Mouse (Mus musculus) gonadal fat pad, adult 2 months (tissue): ENCODE results near the gene 2310007B03Rik. TPM values are rescaled to one million over a fixed set of nuclear protein-coding genes. Genes with fewer than 3 reads are reported as not detected.
A peak's percentile ranks its signal among the peaks of the same experiment; 100 is the strongest.
"Not testable (repeated sequence)": the region's sequence is repeated elsewhere in the genome, so short reads cannot be mapped to it uniquely, and the experiment has no call there.

Source experiments
- DNase-seq: peaks from one replicate; pipeline ENCODE4 v3.0.0-alpha.2; 2012; ENCODE audit warnings: low read depth
- polyA plus RNA-seq: library from polyadenylated mRNA; depleted of rRNA; stranded (reverse); fragments of >200 nt; gene quantifications from 2 replicates; pipeline ENCODE4 v1.2.3, GENCODE M21; 2012; rRNA removed

2310007B03Rik gene
- 1.6 and 1.7 TPM in 2 replicates for polyA plus RNA-seq

DNA sequence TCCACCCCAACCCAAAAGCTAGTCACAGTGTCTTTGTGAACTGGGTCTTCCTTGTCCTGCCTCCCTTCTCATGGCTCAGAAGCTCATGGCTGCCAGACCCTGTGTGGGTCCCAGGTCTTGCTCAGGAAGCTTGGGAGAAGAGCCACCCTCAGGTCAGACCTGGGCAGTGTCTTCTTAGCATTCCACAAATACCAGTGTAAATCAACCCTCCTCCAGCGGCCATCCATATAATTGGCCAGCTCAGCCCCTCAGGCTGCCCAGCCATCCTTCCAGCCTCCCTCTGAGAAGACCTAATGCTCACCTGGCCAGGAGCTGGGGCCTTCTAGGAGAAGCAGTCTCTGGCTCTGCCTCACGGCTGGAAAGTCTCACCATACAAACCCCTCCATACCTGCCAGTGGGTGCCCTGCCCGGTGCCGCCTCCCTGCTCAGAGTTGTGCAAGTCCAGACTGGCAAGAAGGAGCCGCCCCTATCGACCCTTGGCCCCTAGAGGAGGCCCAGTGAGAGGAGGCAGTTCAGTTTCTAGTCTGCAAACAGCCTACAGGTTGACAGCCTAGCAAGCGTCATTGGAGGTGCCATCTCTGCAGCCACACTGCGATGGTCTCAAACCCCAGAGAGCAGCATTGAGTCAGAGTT is at the start of gene 2310007B03Rik:
TSS of gene 2310007B03Rik (minus strand) at position 448 of the 633 bp plus-strand sequence.
- no peak for DNase-seq

DNA sequence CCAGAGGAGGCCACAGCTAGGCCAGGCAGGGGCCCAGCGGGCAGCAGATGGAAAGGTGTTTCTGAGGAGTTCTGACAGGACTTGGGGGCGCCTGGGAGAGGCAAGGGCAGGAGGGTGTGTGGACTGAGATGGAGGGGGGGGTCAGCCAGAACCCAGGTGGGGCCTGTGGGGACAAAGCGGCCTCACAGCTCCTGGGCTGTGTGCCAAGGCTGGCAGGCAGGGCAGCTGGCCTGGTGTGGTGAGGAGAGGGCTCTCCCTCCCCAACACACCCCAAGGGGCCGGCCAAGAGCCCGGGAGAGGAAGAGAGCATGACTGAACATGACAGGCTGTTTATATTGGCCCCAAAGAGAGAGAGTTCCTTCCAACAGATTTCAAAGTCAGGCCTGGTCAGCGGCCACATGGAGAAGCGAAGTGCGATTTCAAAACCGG is 49.5 kb upstream of the 2310007B03Rik start:
- DNase-seq, result peak; percentile 64

DNA sequence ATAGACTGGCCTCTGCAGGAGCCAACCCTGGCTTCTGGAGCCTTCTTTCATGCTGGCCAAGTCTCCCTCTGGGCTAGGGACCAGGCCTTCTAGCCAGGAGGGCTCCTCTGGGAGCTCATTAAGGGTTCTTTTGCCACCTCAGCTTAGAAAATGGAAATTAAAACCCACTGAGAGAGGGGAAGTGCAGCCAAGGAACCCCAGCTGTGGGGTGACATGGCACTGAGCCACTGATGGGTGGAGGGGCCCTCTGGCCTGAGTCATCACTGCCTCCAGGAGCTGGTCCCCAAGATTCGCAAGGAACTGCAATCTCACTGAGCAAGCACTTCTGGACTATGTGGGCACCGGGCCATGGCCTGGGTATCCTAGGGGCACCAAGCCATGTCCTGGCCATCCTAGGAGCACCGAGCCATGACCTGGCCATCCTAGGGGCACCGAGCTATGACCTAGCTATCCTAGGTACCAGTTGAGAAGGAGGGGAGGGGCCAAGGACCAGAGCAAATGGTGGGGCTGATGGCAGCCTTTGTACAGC is 46.9 kb upstream of the 2310007B03Rik start:
- DNase-seq, result no peak

- no peak for DNase-seq
These were observed 45.7 kb upstream of the 2310007B03Rik start for GRCm38 (mm10) chr1:93206277-93206970.

DNA sequence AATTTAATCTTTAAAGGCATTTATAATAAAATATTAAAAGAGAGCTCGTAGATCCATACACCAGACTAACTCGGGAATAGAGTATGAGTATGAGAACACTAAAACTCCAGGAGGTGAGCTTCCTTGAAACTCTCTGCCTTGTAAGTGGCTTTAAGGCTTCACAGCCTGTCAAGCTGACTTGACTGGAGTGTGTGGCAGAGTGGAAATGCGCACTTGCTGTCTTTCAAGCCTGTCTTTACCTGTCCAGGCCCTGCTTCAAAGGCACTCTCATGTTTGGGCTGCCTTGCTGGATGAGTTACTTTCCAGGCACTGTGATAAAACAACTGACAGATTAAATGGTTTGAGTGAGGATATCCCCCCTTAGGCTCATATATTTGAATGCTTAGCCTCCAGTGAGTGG is 37.2 kb upstream of the 2310007B03Rik start:
- no peak for DNase-seq

DNA sequence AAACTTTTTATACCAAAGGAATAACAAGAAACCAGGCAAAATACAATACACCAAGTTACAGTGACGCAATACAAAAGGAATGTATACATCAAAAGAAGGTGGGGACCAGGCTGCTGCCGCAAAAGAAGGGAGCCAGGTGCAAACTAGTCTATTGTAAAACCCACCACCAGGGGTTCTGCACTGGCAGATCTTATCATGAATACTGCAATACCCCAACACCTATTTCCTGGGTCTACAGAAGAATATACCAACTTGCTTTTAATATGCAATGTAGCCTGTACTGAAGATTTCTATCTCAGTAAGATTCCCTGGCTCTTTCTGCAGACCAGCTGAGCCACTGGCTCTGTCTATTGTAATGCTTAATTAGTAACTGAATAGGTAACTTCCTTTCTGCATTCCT is 36.7 kb upstream of the 2310007B03Rik start:
- not testable (repeated sequence) for DNase-seq

DNA sequence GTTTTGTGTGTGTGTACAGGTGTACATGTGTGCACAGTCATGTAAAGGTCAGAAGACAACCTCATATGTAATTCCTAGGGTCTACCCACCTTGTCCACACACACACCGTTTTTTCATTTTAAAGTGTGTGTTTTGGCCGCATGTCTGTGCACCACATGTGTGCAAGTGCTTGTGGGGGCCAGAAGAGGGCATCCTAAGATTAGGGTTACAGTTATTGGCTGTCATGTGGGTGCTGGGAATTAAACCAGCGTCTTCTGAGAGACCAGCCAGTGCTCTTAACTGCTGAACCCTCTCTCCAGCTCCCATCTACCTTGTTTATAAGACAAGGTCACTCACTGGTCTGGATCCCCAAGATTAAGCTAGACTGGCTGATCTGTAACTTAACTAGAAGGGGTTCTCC is 34.2 kb upstream of the 2310007B03Rik start:
- DNase-seq, result no peak

GRCm38 (mm10) chr1:93190726-93191305 is 30.1 kb upstream of the 2310007B03Rik start:
- DNase-seq, result no peak

DNA sequence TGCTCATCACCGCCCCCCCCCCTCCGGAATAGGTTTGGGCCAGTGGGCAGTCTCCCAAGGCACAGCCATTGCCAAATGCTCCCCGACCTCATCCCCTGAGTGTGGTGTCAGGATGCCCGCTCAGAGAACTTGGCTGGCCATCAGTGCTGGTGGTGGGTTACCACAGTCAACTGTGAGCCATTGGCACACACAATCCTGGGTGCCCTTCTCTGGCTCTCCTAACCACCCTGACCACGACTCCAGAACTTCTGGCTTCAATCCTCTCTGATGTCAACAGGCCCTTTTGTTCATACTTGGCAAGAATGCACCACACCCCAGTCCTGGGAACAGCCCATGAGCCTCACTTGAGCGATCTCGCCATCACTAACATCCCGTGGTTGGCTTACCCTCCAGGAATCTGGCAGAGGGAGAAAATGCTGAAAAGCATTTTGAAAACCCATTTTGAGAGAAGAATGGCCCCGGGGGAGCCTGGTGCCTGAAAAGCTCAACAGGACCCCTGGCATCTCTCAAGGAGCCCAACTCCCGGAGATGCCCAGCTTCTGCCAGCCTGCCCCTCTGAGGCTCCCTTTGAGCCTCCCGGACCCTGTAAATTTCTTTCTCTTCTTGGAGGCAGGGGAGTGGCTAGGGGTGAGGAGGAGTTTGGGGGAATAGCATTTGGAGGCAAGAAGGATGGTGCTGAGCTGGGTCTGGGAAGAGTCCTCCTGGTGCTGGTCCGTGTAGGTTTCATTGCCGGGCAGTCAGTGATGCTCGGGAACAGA is 23.5 kb upstream of the 2310007B03Rik start:
- DNase-seq, result no peak

DNA sequence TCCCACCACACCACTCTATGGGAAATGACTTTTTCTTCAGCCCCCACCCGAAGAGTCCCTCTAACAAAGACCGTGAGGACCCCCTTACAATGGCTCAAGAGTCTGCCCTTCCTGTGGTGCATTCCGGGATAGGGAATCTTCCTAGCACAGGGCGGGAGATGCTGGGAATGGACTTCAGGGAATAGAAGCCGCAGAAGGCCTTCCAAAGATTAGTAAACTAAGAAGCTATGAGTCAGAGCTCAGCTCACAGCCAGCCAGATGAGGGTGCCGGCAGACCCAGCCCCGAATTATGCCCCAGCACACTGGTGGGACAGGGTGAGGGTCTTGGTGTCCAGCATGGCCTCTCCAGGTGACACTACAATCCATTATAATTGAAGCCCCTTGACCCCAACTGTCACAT is 21.5 kb upstream of the 2310007B03Rik start:
- no peak for DNase-seq

DNA sequence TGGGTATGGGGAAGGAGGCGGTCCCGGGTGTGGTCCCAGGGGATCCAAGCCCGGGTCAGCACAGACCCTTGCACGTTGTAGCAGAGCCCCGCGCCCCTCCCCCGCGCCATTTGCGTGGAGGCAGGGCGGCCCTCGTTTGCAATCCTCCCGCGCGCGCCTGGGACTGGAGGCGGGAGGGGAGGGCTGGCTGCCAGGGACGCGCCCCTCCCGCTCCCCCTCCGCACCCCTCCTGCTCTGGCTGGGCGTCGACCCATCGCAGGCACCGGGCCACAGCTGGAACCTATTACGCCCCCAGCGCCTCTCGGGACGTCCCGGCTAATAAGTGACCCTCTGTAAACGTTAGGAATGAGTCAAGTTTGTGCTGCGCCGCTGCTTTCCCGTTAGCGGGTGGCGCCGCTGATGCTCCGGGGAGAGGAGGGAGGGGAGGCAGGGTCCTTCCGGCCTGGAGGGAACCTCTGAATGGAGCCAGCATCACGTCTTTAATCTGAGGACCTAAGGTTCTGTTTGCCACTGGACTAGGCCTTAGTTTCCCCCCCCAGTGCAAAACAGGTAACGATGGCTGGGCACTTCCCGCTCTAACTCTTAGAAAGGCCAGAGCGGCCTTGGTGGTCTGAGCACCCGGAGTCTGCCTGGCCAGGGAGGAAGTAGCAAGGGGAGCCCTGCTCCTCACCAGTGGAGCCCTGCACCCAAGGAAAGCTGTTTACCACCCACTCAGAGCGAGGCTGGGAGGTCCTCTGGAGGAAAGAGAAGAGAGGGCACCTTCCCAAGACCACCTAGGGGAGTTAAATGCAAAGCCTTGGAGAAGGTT is 16.0 kb upstream of the 2310007B03Rik start:
- no peak for DNase-seq

- DNase-seq, result no peak
These were observed 15.1 kb upstream of the 2310007B03Rik start for GRCm38 (mm10) chr1:93175849-93176248.

DNA sequence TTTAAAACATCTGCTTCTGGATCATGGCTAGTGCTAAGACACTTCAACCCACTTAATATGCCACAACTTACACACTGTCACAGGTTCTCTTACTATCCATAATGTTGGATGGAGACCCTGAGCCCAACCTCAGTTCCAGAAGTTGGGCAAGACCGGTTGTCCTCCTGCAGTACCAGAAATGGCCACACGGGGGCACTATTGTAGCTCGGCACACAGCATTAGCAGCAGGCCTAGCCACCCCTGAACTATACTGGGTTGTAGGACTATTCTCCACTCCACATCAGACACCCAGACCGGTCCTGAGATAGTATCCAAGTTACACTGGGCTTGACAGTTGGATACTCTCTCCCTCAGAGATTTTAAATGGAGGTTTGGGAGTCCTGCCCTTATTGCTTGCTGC is 13.7 kb upstream of the 2310007B03Rik start:
- DNase-seq, result peak; percentile 12

- DNase-seq, result no peak
These were observed 12.9 kb upstream of the 2310007B03Rik start for GRCm38 (mm10) chr1:93173665-93174064.

GRCm38 (mm10) chr1:93168295-93168775 is 7.6 kb upstream of the 2310007B03Rik start, which contains the start of gene Crocc2:
Gene Crocc2 (plus strand): TSS chr1:93168725.
- no peak for DNase-seq

DNA sequence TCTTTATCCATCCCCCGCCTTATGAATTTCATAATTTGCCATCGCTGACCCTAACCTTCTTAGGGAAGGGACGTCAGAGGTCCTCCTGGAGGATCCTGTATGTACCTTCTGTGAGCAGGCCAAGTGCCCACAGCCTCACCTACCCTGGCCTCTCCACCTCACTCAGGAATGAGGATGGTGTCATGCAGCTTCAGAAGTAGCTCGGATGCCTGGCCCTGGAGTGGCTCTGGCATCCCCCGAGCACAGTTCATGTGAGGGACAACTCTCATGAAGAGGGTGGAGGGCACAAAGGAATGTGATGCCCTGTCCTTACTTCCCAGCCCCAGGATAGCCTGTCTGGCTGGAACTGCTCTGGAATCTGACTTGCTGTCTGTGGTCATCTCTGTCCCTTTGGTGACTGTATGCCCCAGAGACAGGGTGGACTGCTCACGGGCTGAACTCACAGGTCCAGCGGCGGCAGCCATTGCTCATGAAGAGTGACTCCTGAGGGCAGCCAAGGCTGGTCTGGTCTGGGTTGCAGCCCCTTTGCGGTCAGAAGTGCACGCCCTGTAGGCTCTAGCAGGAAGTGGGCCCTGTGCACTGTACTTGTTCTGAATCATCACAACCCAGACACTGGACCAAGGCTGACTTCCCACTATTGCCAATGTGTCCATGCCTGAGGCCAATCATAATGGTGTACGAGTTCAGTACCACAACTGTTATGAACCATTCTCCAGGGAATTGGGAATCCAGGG is 5.8 kb upstream of the 2310007B03Rik start:
- no peak for DNase-seq

DNA sequence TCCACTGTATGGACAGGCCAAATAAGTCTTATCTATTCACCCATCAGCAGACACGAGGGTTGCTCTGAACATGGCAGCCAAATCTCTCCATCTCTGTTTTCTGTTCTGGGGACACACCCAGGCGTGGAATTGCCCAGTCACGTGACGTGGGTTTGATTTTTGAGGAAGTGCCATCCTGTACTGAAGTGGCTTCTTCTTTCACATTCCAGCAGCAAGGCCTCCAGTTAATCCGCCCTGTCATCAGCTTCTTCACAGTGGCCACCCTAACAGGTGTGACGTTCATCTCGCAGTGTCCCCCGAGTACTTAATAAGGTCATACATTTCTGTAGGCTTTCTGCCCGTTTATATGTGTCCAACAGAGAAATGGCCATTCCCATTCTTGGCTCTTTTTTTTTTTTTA is 4.7 kb upstream of the 2310007B03Rik start:
- no peak for DNase-seq

GRCm38 (mm10) chr1:93162588-93162987 is 1.8 kb upstream of the 2310007B03Rik start:
- DNase-seq, result no peak

- no peak for DNase-seq
These were observed 1.2 kb upstream of the 2310007B03Rik start for GRCm38 (mm10) chr1:93161921-93162320.

- DNase-seq, result no peak
These were observed 602 bp upstream of the 2310007B03Rik start for GRCm38 (mm10) chr1:93161350-93161749.
